Mouse (Mus musculus) cortical plate, adult 2 months (tissue): ENCODE results near the gene Il6st.

Source experiments
- CTCF ChIP-seq: fragments of 200-500 bp; IDR thresholded peaks from 2 replicates; pipeline ENCODE4 v1.5.1; 2011; ENCODE audit warnings: mild to moderate bottlenecking, control low read depth, low read length; ENCODE audit not compliant: insufficient read depth; ENCODE audit errors: extremely low read depth
- POLR2A ChIP-seq: fragments of 200-500 bp; IDR thresholded peaks from 2 replicates; pipeline ENCODE4 v1.6.1; 2011; ENCODE audit warnings: mild to moderate bottlenecking, low read length, control low read depth; ENCODE audit not compliant: insufficient read depth; ENCODE audit errors: extremely low read depth

- TF ChIP-seq CTCF (no peak), POLR2A (no peak)
These were observed 59.6 kb downstream of the Il6st start for GRCm38 (mm10) chr13:112523346-112523970.
